Mouse (Mus musculus) MEL (cell line): ENCODE results near the gene Gnai2.

Source experiments
- EP300 ChIP-seq, 2 experiments: IDR thresholded peaks; 2 replicates each; pipeline ENCODE4 v1.6.1; 2011; ENCODE audit warnings: improper control_type of control experiment in 2 of 2, low read length in 2 of 2, low read depth in 1 of 2, mild to moderate bottlenecking in 1 of 2
- ZMIZ1 ChIP-seq: IDR thresholded peaks from 2 replicates; pipeline ENCODE4 v1.6.1; 2012; ENCODE audit warnings: low read depth, mild to moderate bottlenecking, inconsistent platforms, low read length, improper control_type of control experiment, moderate library complexity

- TF ChIP-seq EP300 (IDR thresholded peaks at IDR 0.05; ENCODE audit: low read depth in 1 of 2, low read length in 2 of 2) (no peak), ZMIZ1 (no peak)
Measured at GRCm38 (mm10) chr9:107612945-107613569, 22.1 kb downstream of the Gnai2 start.
